Mouse (Mus musculus) thymus, adult 2 months (tissue): Measurements from ENCODE around the gene Arntl.

Experiments used
- CTCF ChIP-seq: fragments of 200-500 bp; IDR thresholded peaks from 2 replicates; pipeline ENCODE4 v1.5.1; 2012; ENCODE audit warnings: mild to moderate bottlenecking, control low read depth, low read length, moderate library complexity, borderline replicate concordance; ENCODE audit not compliant: control insufficient read depth, poor library complexity, insufficient read depth; ENCODE audit errors: extremely low read depth
- POLR2A ChIP-seq: fragments of 200-500 bp; IDR thresholded peaks from 2 replicates; pipeline ENCODE4 v1.6.1; 2012; ENCODE audit warnings: mild to moderate bottlenecking, low read length, control low read depth, moderate library complexity; ENCODE audit not compliant: control insufficient read depth, poor library complexity, insufficient read depth; ENCODE audit errors: extremely low read depth

- no peak for TF ChIP-seq POLR2A
- no peak for TF ChIP-seq CTCF
Observed at GRCm38 (mm10) chr7:113311784-113312183, 104.5 kb downstream of the Arntl start.
